Mouse (Mus musculus): ENCODE measurements around the gene Gm13285.

DNA sequence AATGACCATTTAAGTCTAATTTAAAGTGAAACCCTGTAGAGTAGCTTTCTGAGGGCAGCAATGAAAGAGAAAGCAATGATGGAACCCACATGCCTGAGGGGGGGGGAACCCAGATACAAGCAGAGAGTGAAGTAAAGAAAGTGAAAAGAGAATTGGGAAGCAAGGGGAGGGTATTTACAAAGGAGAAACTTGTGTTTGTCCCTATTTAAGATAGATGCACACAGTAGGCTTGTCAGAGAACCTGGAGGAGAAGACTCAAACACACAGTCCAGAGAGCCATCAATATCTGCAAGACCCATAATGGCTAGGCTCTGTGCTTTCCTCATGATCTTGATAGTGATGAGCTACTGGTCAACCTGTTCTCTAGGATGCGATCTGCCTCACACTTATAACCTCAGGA is 20.2 kb downstream of the Gm13285 start, which contains the start of gene Ifna11:
- TF ChIP-seq POLR2A (IDR thresholded peaks at IDR 0.05; ENCODE audit: insufficient read depth, low read length), result no peak
- no peak for TF ChIP-seq CTCF (IDR thresholded peaks at IDR 0.05; ENCODE audit: low read depth, low read length)
